Mouse (Mus musculus): ENCODE results near the gene Ints2. TPM values are rescaled to one million over a fixed set of nuclear protein-coding genes. Genes with fewer than 3 reads are reported as not detected.
"Not testable (repeated sequence)": the region's sequence is repeated elsewhere in the genome, so short reads cannot be mapped to it uniquely, and the experiment has no call there.

Ints2 gene
- total RNA-seq, 2 experiments from 2014 or later, result 6.3 to 19.4 TPM

DNA sequence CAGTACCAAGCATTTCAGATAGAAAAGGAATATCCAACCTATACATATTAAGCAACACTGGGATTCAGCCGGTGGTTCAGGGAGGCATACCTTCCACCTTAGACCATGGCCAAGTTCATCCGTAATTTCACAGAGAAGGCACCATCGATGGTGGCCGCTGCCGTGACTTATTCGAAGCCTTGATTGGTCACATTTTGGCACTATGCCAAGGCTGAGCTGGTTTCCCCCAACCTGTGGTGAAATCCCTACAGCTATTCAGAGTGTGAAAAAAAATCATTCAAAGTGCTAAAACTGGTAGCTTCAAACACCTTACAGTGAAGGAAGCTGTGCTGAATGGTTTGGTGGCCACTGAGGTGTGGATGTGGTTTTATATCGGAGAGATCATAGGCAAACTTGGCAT is 72.2 kb downstream of the Ints2 start:
- ATAC-seq (replicated peaks; ENCODE audit: low FRiP score, poor library complexity, severe bottlenecking), result not testable (repeated sequence)

DNA sequence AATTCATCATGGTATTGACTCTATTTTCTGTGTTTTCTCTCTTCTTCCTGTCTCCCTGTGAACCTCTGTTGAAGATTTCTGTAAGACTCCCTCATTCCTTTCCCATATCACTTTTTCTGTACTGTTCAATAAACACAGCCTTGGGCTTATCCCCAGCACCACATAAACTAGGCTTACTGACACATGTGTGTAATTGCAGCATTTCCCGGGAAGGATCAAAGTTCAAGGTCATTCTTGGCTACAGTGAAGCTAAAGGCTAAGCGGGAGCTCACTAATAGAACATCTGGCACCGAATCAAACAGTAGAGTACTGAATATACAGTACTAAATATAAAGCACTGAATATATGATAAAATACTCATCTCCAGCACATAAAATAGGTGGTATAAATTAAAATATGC is 81.5 kb downstream of the Ints2 start:
- ATAC-seq (replicated peaks; ENCODE audit: low FRiP score, poor library complexity, severe bottlenecking), result no peak

DNA sequence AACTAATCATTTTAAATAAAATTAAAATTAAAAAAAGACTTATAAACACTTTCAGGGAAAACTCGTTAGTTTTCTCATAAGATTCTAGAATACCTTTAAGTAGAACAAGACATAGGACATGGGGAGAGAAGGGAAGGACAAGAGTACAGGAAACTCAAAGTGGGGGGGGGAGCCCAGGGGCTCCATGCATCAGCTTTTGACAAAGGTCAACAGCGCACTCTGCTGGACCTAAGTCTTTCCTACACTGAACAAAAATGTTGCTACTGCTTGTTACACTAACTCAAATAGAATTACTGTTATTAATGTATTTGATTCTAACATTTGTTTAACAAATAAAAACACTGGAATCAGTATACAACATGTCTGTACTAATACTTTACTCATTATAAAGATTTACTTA is 83.2 kb downstream of the Ints2 start:
- no peak for ATAC-seq (replicated peaks; ENCODE audit: low FRiP score, poor library complexity, severe bottlenecking)

DNA sequence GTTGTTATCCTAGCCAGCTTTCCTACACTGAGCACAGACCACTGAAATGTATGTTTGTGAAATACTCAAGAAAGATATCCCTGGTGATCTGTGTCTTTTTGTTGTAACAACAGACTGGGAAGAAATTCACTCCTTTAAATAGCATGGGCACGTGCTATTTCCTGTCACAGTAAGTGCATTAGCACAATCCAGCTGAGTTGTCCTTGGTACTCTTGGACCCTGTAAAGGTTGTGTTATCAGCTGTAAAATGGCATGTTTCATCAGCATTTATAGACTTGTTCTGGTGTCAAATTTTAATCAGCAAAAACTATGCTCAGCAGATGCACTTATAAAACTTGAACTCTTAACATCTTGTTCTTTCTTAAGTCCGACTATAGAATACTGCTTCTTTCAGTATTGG is 86.6 kb downstream of the Ints2 start:
- ATAC-seq (replicated peaks; ENCODE audit: low FRiP score, poor library complexity, severe bottlenecking), result no peak

Other genes starting within 250 kb of the Ints2 start
- 15.5 and 33.5 TPM in 2 replicates for gene Brip1, start 56.4 kb downstream of the Ints2 start, total RNA-seq (2015; ENCODE audit: low replicate concordance)
- gene Brip1, start 56.4 kb downstream of the Ints2 start, total RNA-seq (2017; ENCODE audit: low replicate concordance), result 16.7 and 19.6 TPM in 2 replicates
- 70.8 and 86.1 TPM in 2 replicates for gene Med13, start 100.0 kb upstream of the Ints2 start, total RNA-seq (2015; ENCODE audit: low replicate concordance)
- gene Med13, start 100.0 kb upstream of the Ints2 start, total RNA-seq (2017; ENCODE audit: low replicate concordance), result 66.0 and 76.8 TPM in 2 replicates
- gene Rnft1, start 227.1 kb upstream of the Ints2 start, total RNA-seq (2015; ENCODE audit: low replicate concordance), result 1.4 and 2.1 TPM in 2 replicates
- 1.1 and 2.8 TPM in 2 replicates for gene Rnft1, start 227.1 kb upstream of the Ints2 start, total RNA-seq (2017; ENCODE audit: low replicate concordance)

Data from erythroid progenitor cell, adult 5-6 weeks (primary cell).